In the genomic region with DNA sequence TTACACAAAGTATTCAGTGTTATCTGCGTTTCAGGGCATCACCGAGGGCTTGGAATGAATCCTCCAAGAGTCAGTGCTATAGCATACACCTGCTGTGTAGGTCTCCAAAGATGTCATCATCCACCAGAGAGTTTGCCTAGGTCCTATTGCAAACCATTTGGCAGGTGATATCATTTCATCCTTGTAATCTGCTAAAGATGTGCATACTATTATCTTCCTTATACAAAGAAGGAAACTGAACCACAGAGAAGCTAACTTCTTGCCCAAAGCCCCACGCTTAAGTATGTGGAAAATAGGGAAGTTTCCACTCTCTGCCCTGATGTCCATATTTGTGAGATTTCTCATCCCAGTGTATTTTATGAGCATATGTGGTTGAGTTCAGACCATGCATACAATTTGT, we compare ENCODE assay signal across 24 mouse cellular contexts. TPM values are rescaled to one million over a fixed set of nuclear protein-coding genes. Genes with fewer than 3 reads are reported as not detected.
"Had no signal": no experiment of that assay in that cellular context is flagged by ENCODE, and none has a peak within 500 bp of the region (broad histone marks: within the 10 kb centered on the region; RNA-seq: fewer than 3 reads in every experiment).

No protein-coding gene starts in this region.

- H3K36me3 ChIP-seq: lung, embryonic 15.5 days; midbrain, embryonic 13.5 days; midbrain, embryonic 15.5 days; neural tube, embryonic 12.5 days had no signal

- H3K4me3 ChIP-seq: liver, embryonic 15.5 days; lung, embryonic 15.5 days; midbrain, embryonic 13.5 days; midbrain, embryonic 15.5 days; neural tube, embryonic 12.5 days had no signal

- H3K4me1 ChIP-seq: lung, embryonic 15.5 days; midbrain, embryonic 13.5 days; midbrain, embryonic 15.5 days; neural tube, embryonic 12.5 days had no signal

- ATAC-seq: liver, postnatal 0 days; lung, postnatal 0 days; midbrain, embryonic 13.5 days; midbrain, embryonic 15.5 days had no signal

- H3K9ac ChIP-seq: liver, embryonic 15.5 days; liver, postnatal 0 days; lung, embryonic 15.5 days; midbrain, embryonic 13.5 days; midbrain, embryonic 15.5 days; neural tube, embryonic 12.5 days had no signal

- H3K4me2 ChIP-seq: liver, embryonic 15.5 days; lung, embryonic 15.5 days; midbrain, embryonic 11.5 days; midbrain, embryonic 13.5 days; midbrain, embryonic 15.5 days; neural tube, embryonic 12.5 days had no signal

- H3K27me3 ChIP-seq: liver, embryonic 15.5 days; lung, embryonic 15.5 days; midbrain, embryonic 13.5 days; midbrain, embryonic 15.5 days; neural tube, embryonic 12.5 days had no signal

- H3K27ac ChIP-seq: liver, embryonic 15.5 days; lung, embryonic 15.5 days; macrophage; midbrain, embryonic 13.5 days; midbrain, embryonic 15.5 days; neural tube, embryonic 12.5 days had no signal

- H3K9me3 ChIP-seq: liver, embryonic 15.5 days; lung, embryonic 15.5 days; midbrain, embryonic 13.5 days; midbrain, embryonic 15.5 days; neural tube, embryonic 12.5 days had no signal

- DNase-seq: liver, postnatal 0 days; lung, adult 2 months; lung, postnatal 14 days; lung, postnatal 36 days; retina, postnatal 1 day; right cerebral cortex, adult 18-20 months; right cerebral cortex, postnatal 25 days; right cerebral cortex, postnatal 4 days; spleen, adult 18-20 months; thymus, adult 18-20 months; thymus, postnatal 14 days; thymus, postnatal 36 days had no signal

RNA-seq across cellular contexts. Expression of gene Bco1, which starts 30.8 kb away (rescaled TPM):
- total RNA-seq: megakaryocyte, adult 5-6 weeks; neutrophil, adult 5-6 weeks had no signal
- polyA plus RNA-seq: lung, postnatal 0 days; macrophage had no signal

RNA-seq across cellular contexts. Expression of gene Pkd1l2, which starts 44.2 kb away (rescaled TPM):
- total RNA-seq: megakaryocyte-erythroid progenitor cell, adult 5-6 weeks had no signal
- polyA plus RNA-seq: liver, embryonic 15.5 days; lung, embryonic 15.5 days; lung, postnatal 0 days; midbrain, embryonic 11.5 days; midbrain, embryonic 13.5 days; midbrain, embryonic 15.5 days; stomach, embryonic 14.5 days had no signal
